Mouse (Mus musculus): ENCODE data around the gene Nxpe2. TPM values are rescaled to one million over a fixed set of nuclear protein-coding genes. Genes with fewer than 3 reads are reported as not detected.
"Not testable (repeated sequence)": the region's sequence is repeated elsewhere in the genome, so short reads cannot be mapped to it uniquely, and the experiment has no call there.

Nxpe2 gene
- polyA plus RNA-seq, 1 experiment from 2014 or later, result 1.2 TPM

- no peak overlapping the region for H3K9ac ChIP-seq
- H3K4me2 ChIP-seq (replicated peaks), result no peak overlapping the region
- H3K4me3 ChIP-seq (replicated peaks; ENCODE audit: low read length), result no peak overlapping the region
- H3K27me3 ChIP-seq (ENCODE audit: control insufficient read depth, insufficient read depth, low read length), result no peaks in the 10 kb centered on the region
- H3K27ac ChIP-seq, result no peak overlapping the region
- H3K36me3 ChIP-seq (replicated peaks; ENCODE audit: control insufficient read depth, insufficient read depth), result no peaks in the 10 kb centered on the region
- no peak for DNase-seq (ENCODE audit: low spot score)
- no peaks in the 10 kb centered on the region for H3K9me3 ChIP-seq (ENCODE audit: control insufficient read depth, low read length)
- ATAC-seq (ENCODE audit: low FRiP score), result no peak
- no peaks in the 10 kb centered on the region for H3K4me1 ChIP-seq (replicated peaks; ENCODE audit: control insufficient read depth, insufficient read depth, low read length)
- WGBS, result 83% methylated on average over 1 of the region's 1 CpGs
Observed at GRCm38 (mm10) chr9:48315825-48316224, 37.4 kb downstream of the Nxpe2 start.

GRCm38 (mm10) chr9:48314194-48314593 lies 39.1 kb downstream of the Nxpe2 start:
- no peak overlapping the region for H3K4me2 ChIP-seq (replicated peaks)
- peak overlapping the region; percentile 58; the same call in 1 of the 2 replicates for H3K27ac ChIP-seq
- H3K4me3 ChIP-seq (replicated peaks; ENCODE audit: low read length), result no peak overlapping the region
- no peaks in the 10 kb centered on the region for H3K27me3 ChIP-seq (ENCODE audit: control insufficient read depth, insufficient read depth, low read length)
- peak; percentile 36 for DNase-seq (ENCODE audit: low spot score)
- 3% methylated on average over 3 of the region's 3 CpGs for WGBS
- no peaks in the 10 kb centered on the region for H3K36me3 ChIP-seq (replicated peaks; ENCODE audit: control insufficient read depth, insufficient read depth)
- H3K9me3 ChIP-seq (ENCODE audit: control insufficient read depth, low read length), result no peaks in the 10 kb centered on the region
- no peak for ATAC-seq (ENCODE audit: low FRiP score)
- H3K9ac ChIP-seq, result no peak overlapping the region
- H3K4me1 ChIP-seq (replicated peaks; ENCODE audit: control insufficient read depth, insufficient read depth, low read length), result no peaks in the 10 kb centered on the region

- Histone ChIP-seq H3K36me3 (replicated peaks; ENCODE audit: control insufficient read depth, insufficient read depth) (no peaks in the 10 kb centered on the region), H3K9me3 (ENCODE audit: control insufficient read depth, low read length) (no peaks in the 10 kb centered on the region), H3K4me2 (replicated peaks) (no peak overlapping the region), H3K4me1 (replicated peaks; ENCODE audit: control insufficient read depth, insufficient read depth, low read length) (no peaks in the 10 kb centered on the region), H3K9ac (no peak overlapping the region), H3K4me3 (replicated peaks; ENCODE audit: low read length) (no peak overlapping the region), H3K27me3 (ENCODE audit: control insufficient read depth, insufficient read depth, low read length) (no peaks in the 10 kb centered on the region), H3K27ac (no peak overlapping the region)
- 90% methylated on average over 5 of the region's 5 CpGs for WGBS
- DNase-seq (ENCODE audit: low spot score), result no peak
- no peak for ATAC-seq (ENCODE audit: low FRiP score)
Observed at GRCm38 (mm10) chr9:48311241-48311640, 42.0 kb downstream of the Nxpe2 start.

GRCm38 (mm10) chr9:48303564-48303963 lies 49.7 kb downstream of the Nxpe2 start:
- not testable (repeated sequence) for H3K4me2 ChIP-seq (replicated peaks); H3K36me3 ChIP-seq (replicated peaks; ENCODE audit: control insufficient read depth, insufficient read depth); H3K27ac ChIP-seq; H3K27me3 ChIP-seq (ENCODE audit: control insufficient read depth, insufficient read depth, low read length); DNase-seq (ENCODE audit: low spot score); H3K4me1 ChIP-seq (replicated peaks; ENCODE audit: control insufficient read depth, insufficient read depth, low read length); ATAC-seq (ENCODE audit: low FRiP score); H3K9ac ChIP-seq; H3K4me3 ChIP-seq (replicated peaks; ENCODE audit: low read length); H3K9me3 ChIP-seq (ENCODE audit: control insufficient read depth, low read length)
- 27% methylated on average over 5 of the region's 5 CpGs for WGBS

- H3K9ac ChIP-seq, result no peak overlapping the region
- ATAC-seq (ENCODE audit: low FRiP score) (no peak), DNase-seq (ENCODE audit: low spot score) (no peak)
- 91% methylated on average over 7 of the region's 7 CpGs for WGBS
- no peaks in the 10 kb centered on the region for H3K4me1 ChIP-seq (replicated peaks; ENCODE audit: control insufficient read depth, insufficient read depth, low read length)
- H3K27ac ChIP-seq, result no peak overlapping the region
- no peak overlapping the region for H3K4me3 ChIP-seq (replicated peaks; ENCODE audit: low read length)
- H3K9me3 ChIP-seq (ENCODE audit: control insufficient read depth, low read length), result no peaks in the 10 kb centered on the region
- no peaks in the 10 kb centered on the region for H3K36me3 ChIP-seq (replicated peaks; ENCODE audit: control insufficient read depth, insufficient read depth)
- no peak overlapping the region for H3K4me2 ChIP-seq (replicated peaks)
- no peaks in the 10 kb centered on the region for H3K27me3 ChIP-seq (ENCODE audit: control insufficient read depth, insufficient read depth, low read length)
Observed at GRCm38 (mm10) chr9:48298983-48299382, 54.3 kb downstream of the Nxpe2 start.

GRCm38 (mm10) chr9:48294754-48295153 lies 58.5 kb downstream of the Nxpe2 start:
- DNase-seq (ENCODE audit: low spot score) (no peak), ATAC-seq (ENCODE audit: low FRiP score) (no peak)
- Histone ChIP-seq H3K36me3 (replicated peaks; ENCODE audit: control insufficient read depth, insufficient read depth) (no peaks in the 10 kb centered on the region), H3K27me3 (ENCODE audit: control insufficient read depth, insufficient read depth, low read length) (no peaks in the 10 kb centered on the region), H3K9ac (no peak overlapping the region), H3K9me3 (ENCODE audit: control insufficient read depth, low read length) (no peaks in the 10 kb centered on the region), H3K4me3 (replicated peaks; ENCODE audit: low read length) (no peak overlapping the region), H3K4me1 (replicated peaks; ENCODE audit: control insufficient read depth, insufficient read depth, low read length) (no peaks in the 10 kb centered on the region), H3K4me2 (replicated peaks) (no peak overlapping the region), H3K27ac (no peak overlapping the region)
- WGBS, result 71% methylated on average over 2 of the region's 2 CpGs

- Histone ChIP-seq H3K9ac (no peak overlapping the region), H3K36me3 (replicated peaks; ENCODE audit: control insufficient read depth, insufficient read depth) (no peaks in the 10 kb centered on the region), H3K4me1 (replicated peaks; ENCODE audit: control insufficient read depth, insufficient read depth, low read length) (no peaks in the 10 kb centered on the region), H3K27ac (no peak overlapping the region), H3K27me3 (ENCODE audit: control insufficient read depth, insufficient read depth, low read length) (no peaks in the 10 kb centered on the region), H3K4me2 (replicated peaks) (no peak overlapping the region), H3K4me3 (replicated peaks; ENCODE audit: low read length) (no peak overlapping the region), H3K9me3 (ENCODE audit: control insufficient read depth, low read length) (no peaks in the 10 kb centered on the region)
- 93% methylated on average over 1 of the region's 1 CpGs for WGBS
- ATAC-seq (ENCODE audit: low FRiP score) (no peak), DNase-seq (ENCODE audit: low spot score) (no peak)
Observed at GRCm38 (mm10) chr9:48290281-48290680, 63.0 kb downstream of the Nxpe2 start.

GRCm38 (mm10) chr9:48284221-48284620 lies 69.0 kb downstream of the Nxpe2 start:
- Histone ChIP-seq H3K9ac (no peak overlapping the region), H3K27me3 (ENCODE audit: control insufficient read depth, insufficient read depth, low read length) (no peaks in the 10 kb centered on the region), H3K36me3 (replicated peaks; ENCODE audit: control insufficient read depth, insufficient read depth) (no peaks in the 10 kb centered on the region), H3K4me2 (replicated peaks) (no peak overlapping the region), H3K4me1 (replicated peaks; ENCODE audit: control insufficient read depth, insufficient read depth, low read length) (no peaks in the 10 kb centered on the region), H3K27ac (no peak overlapping the region), H3K4me3 (replicated peaks; ENCODE audit: low read length) (no peak overlapping the region), H3K9me3 (ENCODE audit: control insufficient read depth, low read length) (no peaks in the 10 kb centered on the region)
- no peak for ATAC-seq (ENCODE audit: low FRiP score)
- no peak for DNase-seq (ENCODE audit: low spot score)
- WGBS, result 87% methylated on average over 8 of the region's 8 CpGs

GRCm38 (mm10) chr9:48276831-48277230 lies 76.4 kb downstream of the Nxpe2 start:
- Histone ChIP-seq H3K27ac (no peak overlapping the region), H3K9ac (no peak overlapping the region), H3K36me3 (replicated peaks; ENCODE audit: control insufficient read depth, insufficient read depth) (no peaks in the 10 kb centered on the region), H3K4me2 (replicated peaks) (no peak overlapping the region), H3K4me3 (replicated peaks; ENCODE audit: low read length) (no peak overlapping the region), H3K9me3 (ENCODE audit: control insufficient read depth, low read length) (no peaks in the 10 kb centered on the region), H3K27me3 (ENCODE audit: control insufficient read depth, insufficient read depth, low read length) (no peaks in the 10 kb centered on the region), H3K4me1 (replicated peaks; ENCODE audit: control insufficient read depth, insufficient read depth, low read length) (no peaks in the 10 kb centered on the region)
- WGBS, result 94% methylated on average over 15 of the region's 15 CpGs
- DNase-seq (ENCODE audit: low spot score) (no peak), ATAC-seq (ENCODE audit: low FRiP score) (no peak)

All from hindbrain, embryonic 14.5 days (tissue).